19 mouse cellular contexts compared by ENCODE assay signal in genomic region chr8:90354782-90355181, GRCm38 (mm10). TPM values are rescaled to one million over a fixed set of nuclear protein-coding genes. Genes with fewer than 3 reads are reported as not detected.
DNase-seq lines count a peak whose midpoint lies in the region; ATAC-seq and TF ChIP-seq lines count a peak whose summit lies in the region.
"Had no signal": no experiment of that assay in that cellular context is flagged by ENCODE, and none has a peak within 500 bp of the region (broad histone marks: within the 10 kb centered on the region; RNA-seq: fewer than 3 reads in every experiment).

No protein-coding gene starts in this region.

- no peak for ATAC-seq in hindbrain, embryonic 11.5 days (ENCODE audit: low FRiP score)
- ATAC-seq in hindbrain, embryonic 14.5 days (ENCODE audit: low FRiP score) = no peak
- no peak for ATAC-seq in lung, postnatal 0 days
- no peak for ATAC-seq in kidney, embryonic 14.5 days (ENCODE audit: low FRiP score, low TSS enrichment)
- ATAC-seq: forebrain, embryonic 14.5 days; intestine, embryonic 15.5 days had no signal

- TF ChIP-seq CTCF in lung, postnatal 0 days (IDR thresholded peaks at IDR 0.05) = peak; percentile 43

- H3K27ac ChIP-seq in hindbrain, embryonic 11.5 days (ENCODE audit: low read depth, low read length) = no peak overlapping the region
- H3K27ac ChIP-seq in hindbrain, embryonic 14.5 days = no peak overlapping the region
- no peak overlapping the region for H3K27ac ChIP-seq in lung, postnatal 0 days (ENCODE audit: low read length)
- H3K27ac ChIP-seq in kidney, embryonic 14.5 days (ENCODE audit: low read depth, low read length) = no peak overlapping the region
- H3K27ac ChIP-seq: embryonic facial prominence, embryonic 15.5 days; forebrain, embryonic 10.5 days; gastrocnemius, adult 2 months; intestine, embryonic 15.5 days had no signal

- H3K9ac ChIP-seq in hindbrain, embryonic 11.5 days (ENCODE audit: low read depth, low read length) = no peak overlapping the region
- H3K9ac ChIP-seq in hindbrain, embryonic 14.5 days = no peak overlapping the region
- no peak overlapping the region for H3K9ac ChIP-seq in lung, postnatal 0 days (replicated peaks; ENCODE audit: low read depth)
- H3K9ac ChIP-seq in kidney, embryonic 14.5 days (ENCODE audit: low read depth, low read length) = no peak overlapping the region
- H3K9ac ChIP-seq: embryonic facial prominence, embryonic 15.5 days; intestine, embryonic 15.5 days had no signal

- no peak overlapping the region for H3K4me3 ChIP-seq in hindbrain, embryonic 11.5 days (ENCODE audit: low read depth, low read length)
- H3K4me3 ChIP-seq in hindbrain, embryonic 14.5 days (replicated peaks; ENCODE audit: low read length) = no peak overlapping the region
- no peak overlapping the region for H3K4me3 ChIP-seq in lung, postnatal 0 days (ENCODE audit: low read depth, low read length)
- no peak overlapping the region for H3K4me3 ChIP-seq in kidney, embryonic 14.5 days (ENCODE audit: low read length)
- H3K4me3 ChIP-seq: embryonic facial prominence, embryonic 15.5 days; erythroblast, embryonic 14.5 days; forebrain, embryonic 10.5 days; gastrocnemius, adult 2 months; intestine, embryonic 15.5 days had no signal

- no peaks in the 10 kb centered on the region for H3K9me3 ChIP-seq in hindbrain, embryonic 11.5 days (ENCODE audit: control insufficient read depth, low read length)
- H3K9me3 ChIP-seq in hindbrain, embryonic 14.5 days (ENCODE audit: control insufficient read depth, low read length) = no peaks in the 10 kb centered on the region
- H3K9me3 ChIP-seq in lung, postnatal 0 days (ENCODE audit: low read length) = no peaks in the 10 kb centered on the region
- H3K9me3 ChIP-seq in kidney, embryonic 14.5 days (ENCODE audit: control insufficient read depth, low read length) = no peaks in the 10 kb centered on the region
- H3K9me3 ChIP-seq: embryonic facial prominence, embryonic 15.5 days; forebrain, embryonic 10.5 days; intestine, embryonic 15.5 days had no signal

- H3K4me1 ChIP-seq in hindbrain, embryonic 11.5 days (replicated peaks; ENCODE audit: control insufficient read depth, insufficient read depth, low read length) = peaks cover 3% of the 10 kb centered on the region; the same call in 1 of the 2 replicates
- H3K4me1 ChIP-seq in hindbrain, embryonic 14.5 days (replicated peaks; ENCODE audit: control insufficient read depth, insufficient read depth, low read length) = peaks cover 18% of the 10 kb centered on the region
- H3K4me1 ChIP-seq in lung, postnatal 0 days (ENCODE audit: insufficient read depth, low read depth, low read length) = no peaks in the 10 kb centered on the region
- 0 out of 2 replicates have a peak, but pooled peaks cover under 1% of the 10 kb centered on the region for H3K4me1 ChIP-seq in kidney, embryonic 14.5 days (ENCODE audit: control insufficient read depth, insufficient read depth, low read length)
- H3K4me1 ChIP-seq: intestine, embryonic 15.5 days had no signal

- H3K36me3 ChIP-seq in hindbrain, embryonic 11.5 days (ENCODE audit: control insufficient read depth, insufficient read depth, low read length) = no peaks in the 10 kb centered on the region
- H3K36me3 ChIP-seq in hindbrain, embryonic 14.5 days (replicated peaks; ENCODE audit: control insufficient read depth, insufficient read depth) = no peaks in the 10 kb centered on the region
- no peaks in the 10 kb centered on the region for H3K36me3 ChIP-seq in lung, postnatal 0 days (ENCODE audit: insufficient read depth, low read length)
- no peaks in the 10 kb centered on the region for H3K36me3 ChIP-seq in kidney, embryonic 14.5 days (ENCODE audit: control insufficient read depth, insufficient read depth, low read length)
- H3K36me3 ChIP-seq: embryonic facial prominence, embryonic 15.5 days; forebrain, embryonic 10.5 days; intestine, embryonic 15.5 days had no signal

- H3K27me3 ChIP-seq in hindbrain, embryonic 11.5 days (ENCODE audit: control insufficient read depth, insufficient read depth, low read length) = no peaks in the 10 kb centered on the region
- no peaks in the 10 kb centered on the region for H3K27me3 ChIP-seq in hindbrain, embryonic 14.5 days (ENCODE audit: control insufficient read depth, insufficient read depth, low read length)
- no peaks in the 10 kb centered on the region for H3K27me3 ChIP-seq in lung, postnatal 0 days (replicated peaks; ENCODE audit: insufficient read depth, low read length)
- H3K27me3 ChIP-seq in kidney, embryonic 14.5 days (ENCODE audit: control insufficient read depth, insufficient read depth, low read length) = no peaks in the 10 kb centered on the region
- H3K27me3 ChIP-seq: embryonic facial prominence, embryonic 15.5 days; intestine, embryonic 15.5 days had no signal

- WGBS in hindbrain, embryonic 11.5 days = 77% methylated on average over 3 of the region's 3 CpGs
- 74% methylated on average over 3 of the region's 3 CpGs for WGBS in hindbrain, embryonic 14.5 days
- WGBS in lung, postnatal 0 days = 58% methylated on average over 3 of the region's 3 CpGs
- WGBS in kidney, embryonic 14.5 days = 83% methylated on average over 3 of the region's 3 CpGs

- H3K4me2 ChIP-seq in hindbrain, embryonic 11.5 days (replicated peaks; ENCODE audit: low read depth, low read length) = no peak overlapping the region
- no peak overlapping the region for H3K4me2 ChIP-seq in hindbrain, embryonic 14.5 days (replicated peaks)
- no peak overlapping the region for H3K4me2 ChIP-seq in lung, postnatal 0 days (replicated peaks; ENCODE audit: low read depth, low read length)
- no peak overlapping the region for H3K4me2 ChIP-seq in kidney, embryonic 14.5 days (replicated peaks; ENCODE audit: low read depth, low read length)
- H3K4me2 ChIP-seq: embryonic facial prominence, embryonic 15.5 days; intestine, embryonic 15.5 days had no signal

- peak; percentile 20 for DNase-seq in hindbrain, embryonic 11.5 days (ENCODE audit: low spot score)
- no peak for DNase-seq in hindbrain, embryonic 14.5 days (ENCODE audit: low spot score)
- no peak for DNase-seq in lung, postnatal 0 days (ENCODE audit: low spot score)
- no peak for DNase-seq in lung, postnatal 36 days
- peak; percentile 14 for DNase-seq in thymus, postnatal 0 days (ENCODE audit: low spot score)
- DNase-seq in thymus, postnatal 36 days = no peak
- DNase-seq: adrenal gland, adult 2 months; adrenal gland, postnatal 25 days; cerebellum, adult 2 months; gastrocnemius, adult 2 months; gastrocnemius, postnatal 25 days; heart, postnatal 10 days; heart, postnatal 4 days had no signal

- TF ChIP-seq EP300 in lung, postnatal 0 days (IDR thresholded peaks at IDR 0.05) = no peak

RNA-seq across cellular contexts. Expression of gene Tox3, which starts 6.6 kb away (rescaled TPM):
- polyA plus RNA-seq in hindbrain, embryonic 11.5 days (2014; fragmentation: Nextera tagmentation; extraction: Ambion mirVana) = 29.9 and 40.4 TPM in 2 replicates
- 28.0 and 28.4 TPM in 2 replicates for polyA plus RNA-seq in hindbrain, embryonic 14.5 days (2014; fragmentation: Nextera tagmentation; extraction: Ambion mirVana)
- polyA plus RNA-seq in lung, postnatal 0 days (2015; fragmentation: Nextera tagmentation; extraction: Ambion mirVana) = 7.6 and 8.7 TPM in 2 replicates
- polyA plus RNA-seq in thymus, postnatal 0 days (2015; fragmentation: Nextera tagmentation; extraction: Ambion mirVana) = 3.1 and 3.3 TPM in 2 replicates
- 16.1 and 20.1 TPM in 2 replicates for polyA plus RNA-seq in kidney, embryonic 14.5 days (2014; fragmentation: Nextera tagmentation; extraction: Ambion mirVana)
- polyA plus RNA-seq: erythroblast, embryonic 14.5 days had no signal

Comparison
In these comparisons a context has a peak if more than half of its experiments do, and no peak if none do; other contexts are left out.
1. DNase-seq: peak in hindbrain, embryonic 11.5 days (single experiment) and thymus, postnatal 0 days (single experiment); none in hindbrain, embryonic 14.5 days (single experiment), lung, postnatal 0 days (single experiment), lung, postnatal 36 days (single experiment) and thymus, postnatal 36 days (0 of 2).